Mouse (Mus musculus): Measurements from ENCODE around the gene Zfp385a.

DNA sequence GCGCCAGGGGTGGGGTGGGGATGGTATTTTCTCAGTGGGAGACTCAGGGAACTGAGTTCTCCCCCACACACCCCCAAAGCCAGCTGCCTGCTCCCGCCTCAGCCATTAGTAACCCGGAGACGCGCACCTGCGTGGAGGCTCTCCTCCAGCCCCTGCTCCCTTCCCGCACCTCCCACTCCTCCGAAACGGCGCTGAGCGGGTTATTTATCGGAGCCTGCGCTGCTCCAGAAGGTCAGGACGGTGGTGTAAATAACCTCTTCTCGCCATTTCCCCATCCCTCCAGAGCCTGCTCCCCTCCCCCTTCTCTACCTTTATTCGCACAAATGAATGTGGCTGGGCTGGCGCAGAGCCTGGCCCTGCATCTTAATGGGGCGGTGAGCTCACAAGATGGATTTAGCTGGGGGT lies 39.8 kb downstream of the Zfp385a start:
- no peak for TF ChIP-seq POLR2A (IDR thresholded peaks at IDR 0.05; ENCODE audit: extremely low read depth, insufficient read depth, low read length)
- TF ChIP-seq CTCF (IDR thresholded peaks at IDR 0.05; ENCODE audit: low read depth, low read length) = no peak
